Mouse (Mus musculus) limb, embryonic 14.5 days (tissue): ENCODE results near the gene Ube2g1. TPM values are rescaled to one million over a fixed set of nuclear protein-coding genes. Genes with fewer than 3 reads are reported as not detected.
A peak's percentile ranks its signal among the peaks of the same experiment; 100 is the strongest.
"Not testable (repeated sequence)": the region's sequence is repeated elsewhere in the genome, so short reads cannot be mapped to it uniquely, and the experiment has no call there.

Experiments used
- ATAC-seq: fragments of 200-750 bp; cut with Nextera tagmentation; 2 replicates; pipeline ENCODE4 v1.8.0; 2017; ENCODE audit warnings: low read depth, moderate number of reproducible peaks, moderate TSS enrichment; ENCODE audit not compliant: low FRiP score
- DNase-seq: peaks from one replicate; pipeline ENCODE4 v3.0.0-alpha.2; 2015; ENCODE audit warnings: low spot score
- H3K27ac ChIP-seq: fragments of 300-500 bp; sonication (generic); replicated peaks from 2 replicates; pipeline ENCODE4 v1.5.1; 2014; ENCODE audit warnings: low read depth, mild to moderate bottlenecking, low read length, moderate library complexity, mixed read lengths
- H3K27me3 ChIP-seq: fragments of 300-500 bp; sonication (generic); 2 replicates; pipeline ENCODE4 v1.6.1; 2014; ENCODE audit warnings: low read length, mixed read lengths; ENCODE audit not compliant: control insufficient read depth, insufficient read depth
- H3K36me3 ChIP-seq: fragments of 300-500 bp; sonication (generic); 2 replicates; pipeline ENCODE4 v1.6.1; 2014; ENCODE audit warnings: mild to moderate bottlenecking, low read length, moderate library complexity, mixed read lengths; ENCODE audit not compliant: control insufficient read depth, insufficient read depth
- H3K4me1 ChIP-seq: fragments of 300-500 bp; sonication (generic); 2 replicates; pipeline ENCODE4 v1.6.1; 2014; ENCODE audit warnings: antibody characterized with exemption, low read length, mixed read lengths; ENCODE audit not compliant: control insufficient read depth, insufficient read depth
- H3K4me2 ChIP-seq: fragments of 300-500 bp; sonication (generic); replicated peaks from 2 replicates; pipeline ENCODE4 v1.6.1; 2014; ENCODE audit warnings: low read depth, mild to moderate bottlenecking, low read length, moderate library complexity; ENCODE audit not compliant: severe bottlenecking
- H3K4me3 ChIP-seq: fragments of 300-500 bp; sonication (generic); replicated peaks from 2 replicates; pipeline ENCODE4 v1.5.1; 2014; ENCODE audit warnings: low read length
- H3K9ac ChIP-seq: fragments of 300-500 bp; sonication (generic); 2 replicates; pipeline ENCODE4 v1.6.1; 2014; ENCODE audit warnings: mild to moderate bottlenecking, low read depth, low read length, moderate library complexity; ENCODE audit not compliant: severe bottlenecking
- H3K9me3 ChIP-seq: fragments of 300-500 bp; sonication (generic); 2 replicates; pipeline ENCODE4 v1.6.1; 2016; ENCODE audit warnings: low read length; ENCODE audit not compliant: control insufficient read depth
- POLR2A ChIP-seq: fragments of 200-500 bp; IDR thresholded peaks from 2 replicates; pipeline ENCODE4 v1.8.0; 2012; ENCODE audit warnings: inconsistent platforms, mild to moderate bottlenecking, moderate library complexity, borderline replicate concordance; ENCODE audit not compliant: insufficient read depth, insufficient read length; ENCODE audit errors: extremely low read depth
- WGBS: fragments of 180-500 bp; shearing (Covaris S2); extraction: QIAGEN DNeasy Blood & Tissue Kit; methylation state at CpG from one replicate; pipeline ENCODE4 v1.1.7; 2014; 5-methylcytosine and 5-hydroxymethylcytosine counted together
- polyA plus RNA-seq, 2 experiments: library from polyadenylated mRNA; depleted of rRNA in 1 of 2; stranded (reverse) in 1 of 2; unstranded in 1 of 2; fragments of >200 nt; fragmentation: Nextera tagmentation in 1 of 2; extraction: Ambion mirVana in 1 of 2; gene quantifications; 2 replicates each; pipeline versions ENCODE4 v1.2.1 to v1.2.3; 2012 to 2014

Ube2g1 gene
- polyA plus RNA-seq, 2 experiments: 30.4 to 69.7 TPM

DNA sequence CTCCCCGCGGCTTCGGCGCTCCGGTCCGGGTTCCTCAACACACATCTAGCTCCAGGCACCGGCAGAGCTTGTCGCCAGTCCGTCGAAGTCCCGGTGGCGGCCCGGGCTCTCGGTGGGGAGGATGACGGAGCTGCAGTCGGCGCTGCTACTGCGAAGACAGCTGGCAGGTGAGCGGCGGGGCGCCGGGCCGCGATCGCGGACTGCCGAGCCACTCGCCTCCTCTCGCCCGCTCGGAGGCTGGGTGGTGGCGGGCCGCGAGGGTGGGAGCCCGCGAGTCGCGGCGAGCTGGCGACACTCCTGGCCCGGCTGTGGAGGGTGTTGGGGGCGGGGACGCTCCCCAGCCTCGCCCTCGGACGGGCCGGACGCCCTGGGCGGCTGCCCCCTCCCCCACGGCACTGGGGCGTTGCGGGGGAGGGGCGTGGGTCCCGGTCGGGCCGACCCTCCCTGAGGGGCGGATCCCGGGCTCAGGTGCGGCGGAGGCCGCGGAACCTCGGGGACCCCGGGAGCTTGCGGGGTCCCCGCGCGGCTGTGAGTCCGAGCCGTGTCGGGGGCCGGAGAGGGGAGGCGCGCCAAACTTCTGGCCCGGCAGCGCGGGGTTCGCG lies 487 bp downstream of the Ube2g1 start:
- peak; percentile 74 for DNase-seq
- Histone ChIP-seq H3K27me3 (no peaks in the 10 kb centered on the region), H3K9ac (peak overlapping the region; percentile 95), H3K27ac (peak overlapping the region; percentile 98), H3K36me3 (no peaks in the 10 kb centered on the region), H3K4me1 (peaks cover 7% of the 10 kb centered on the region; the same call in 1 of the 2 replicates), H3K4me3 (peak overlapping the region; percentile 98), H3K4me2 (peak overlapping the region; percentile 67), H3K9me3 (no peaks in the 10 kb centered on the region)
- WGBS: 0% methylated on average over 43 of the region's 79 CpGs
- TF ChIP-seq POLR2A: no peak
- peak; percentile 28 for ATAC-seq

DNA sequence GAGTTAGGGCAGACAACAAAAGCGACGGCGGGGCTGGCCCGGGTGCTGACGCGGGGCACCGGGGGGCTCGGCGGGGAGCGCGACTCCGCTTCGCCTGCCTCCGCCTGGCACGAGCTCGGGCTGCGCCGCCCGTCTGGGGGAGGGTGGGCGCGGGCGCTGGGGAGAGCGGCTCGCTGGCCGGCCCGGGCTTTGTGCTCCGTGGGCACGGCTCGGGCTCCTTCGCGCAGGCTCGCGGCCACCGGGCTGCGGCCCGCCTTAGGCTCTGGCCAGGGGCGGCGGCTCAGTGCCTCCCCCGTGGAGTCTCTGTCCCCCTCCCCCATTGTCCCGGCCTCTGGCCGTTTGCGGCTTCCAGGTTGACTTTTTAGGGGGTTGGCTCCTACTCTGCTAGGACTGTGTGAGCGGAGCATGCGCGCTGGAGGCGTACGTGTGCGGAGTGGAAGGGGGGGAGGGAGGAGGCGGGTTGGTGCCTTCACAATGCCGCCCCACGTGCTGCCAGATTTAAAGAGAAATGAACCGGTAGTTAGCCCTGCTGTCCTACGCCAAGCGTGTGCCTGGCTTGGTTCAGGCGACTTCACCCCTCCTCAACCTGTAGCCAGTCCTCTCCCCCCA lies 1.1 kb downstream of the Ube2g1 start:
- no peaks in the 10 kb centered on the region for H3K36me3 ChIP-seq
- no peaks in the 10 kb centered on the region for H3K9me3 ChIP-seq
- WGBS: 0% methylated on average over 22 of the region's 55 CpGs
- peak overlapping the region; percentile 67 for H3K4me2 ChIP-seq
- peak overlapping the region; percentile 98 for H3K27ac ChIP-seq
- H3K9ac ChIP-seq: peak overlapping the region; percentile 95
- no peaks in the 10 kb centered on the region for H3K27me3 ChIP-seq
- ATAC-seq (peak; percentile 89), DNase-seq (peak; percentile 94)
- peak overlapping the region; percentile 98 for H3K4me3 ChIP-seq
- H3K4me1 ChIP-seq: peaks cover 7% of the 10 kb centered on the region; the same call in 1 of the 2 replicates
- TF ChIP-seq POLR2A: peak; percentile 50; the same call in 1 of the 2 replicates

DNA sequence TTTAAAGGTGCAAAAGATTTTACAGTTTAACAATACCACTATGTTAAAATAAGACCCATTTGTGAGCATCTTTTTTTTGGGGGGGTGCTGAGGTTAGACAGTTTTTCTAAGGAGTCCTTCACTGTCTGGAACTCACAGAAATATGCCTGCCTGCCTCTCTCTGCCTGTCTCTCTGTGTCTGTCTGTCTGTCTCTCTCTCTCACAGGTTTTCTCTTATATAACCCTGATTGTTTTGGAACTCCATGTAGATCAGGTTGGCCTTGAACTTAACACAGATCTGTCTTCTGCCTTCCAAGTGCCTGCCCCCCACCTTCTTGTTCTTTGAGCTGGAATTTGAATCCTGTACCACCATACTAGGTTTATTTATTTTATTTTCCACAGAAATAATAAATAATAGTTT lies 2.2 kb downstream of the Ube2g1 start:
- TF ChIP-seq POLR2A: no peak
- Histone ChIP-seq H3K4me2 (peak overlapping the region; percentile 67; the same call in 1 of the 2 replicates), H3K36me3 (no peaks in the 10 kb centered on the region), H3K27ac (no peak overlapping the region), H3K4me3 (no peak overlapping the region), H3K9me3 (no peaks in the 10 kb centered on the region), H3K27me3 (no peaks in the 10 kb centered on the region), H3K9ac (no peak overlapping the region), H3K4me1 (peaks cover 7% of the 10 kb centered on the region; the same call in 1 of the 2 replicates)
- DNase-seq: no peak
- no peak for ATAC-seq

DNA sequence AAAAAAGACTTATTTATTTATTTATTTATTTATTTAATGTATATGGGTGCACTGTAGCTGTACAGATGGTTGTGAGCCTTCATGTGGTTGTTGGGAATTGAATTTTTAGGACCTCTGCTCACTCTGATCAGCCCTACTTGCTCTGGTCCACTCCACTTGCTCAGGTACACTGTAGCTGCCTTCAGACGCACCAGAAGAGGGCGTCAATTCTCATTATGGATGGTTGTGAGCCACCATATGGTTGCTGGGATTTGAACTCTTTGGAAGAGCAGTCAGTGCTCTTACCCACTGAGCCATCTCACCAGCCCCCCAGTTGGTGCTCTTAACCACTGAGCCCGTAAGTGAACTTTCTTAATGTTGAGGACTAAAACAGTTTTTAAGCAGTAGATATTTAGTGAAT lies 7.3 kb downstream of the Ube2g1 start:
- H3K9ac ChIP-seq, H3K9me3 ChIP-seq, H3K36me3 ChIP-seq, H3K4me3 ChIP-seq, H3K4me2 ChIP-seq, H3K27me3 ChIP-seq, ATAC-seq, H3K27ac ChIP-seq, DNase-seq, H3K4me1 ChIP-seq: not testable (repeated sequence)
- 90% methylated on average over 3 of the region's 3 CpGs for WGBS

DNA sequence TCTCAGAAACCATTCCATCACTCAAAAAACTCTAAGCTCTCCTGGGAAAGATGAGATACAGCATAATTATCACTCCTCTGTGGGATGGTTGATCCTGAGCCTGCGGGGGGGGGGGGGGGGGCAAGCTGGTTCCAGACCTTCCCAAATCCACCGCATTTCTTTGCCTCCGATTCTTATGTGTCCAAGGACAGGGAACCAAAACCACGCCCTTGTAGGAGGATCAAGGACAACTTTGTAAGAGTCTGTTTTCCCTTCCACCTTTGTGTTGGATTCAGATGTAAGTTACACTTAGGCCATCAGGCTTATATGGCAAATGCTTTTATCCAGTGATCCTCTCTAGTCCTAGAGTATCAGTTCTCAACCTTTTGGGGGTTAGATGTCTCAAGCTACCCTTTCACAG lies 8.8 kb downstream of the Ube2g1 start:
- no peak overlapping the region for H3K4me2 ChIP-seq
- ATAC-seq (no peak), DNase-seq (no peak)
- no peaks in the 10 kb centered on the region for H3K9me3 ChIP-seq
- peaks cover 6% of the 10 kb centered on the region for H3K36me3 ChIP-seq
- TF ChIP-seq POLR2A: no peak
- no peaks in the 10 kb centered on the region for H3K27me3 ChIP-seq
- WGBS: 74% methylated on average over 4 of the region's 4 CpGs
- H3K4me1 ChIP-seq: no peaks in the 10 kb centered on the region
- H3K4me3 ChIP-seq: no peak overlapping the region
- no peak overlapping the region for H3K9ac ChIP-seq
- no peak overlapping the region for H3K27ac ChIP-seq
